Mouse (Mus musculus) ES-E14 (cell line): ENCODE data around the gene Sesn1.

Experiments used
- CHD2 ChIP-seq: IDR thresholded peaks from 2 replicates; pipeline ENCODE4 v1.6.1; 2014; ENCODE audit warnings: mild to moderate bottlenecking, low read depth, low read length, inconsistent platforms
- HCFC1 ChIP-seq: IDR thresholded peaks from 2 replicates; pipeline ENCODE4 v1.6.1; 2012; ENCODE audit warnings: low read length, inconsistent platforms, borderline replicate concordance; ENCODE audit not compliant: insufficient read depth

- no peak for TF ChIP-seq CHD2
- TF ChIP-seq HCFC1 = no peak
These were observed 98.2 kb downstream of the Sesn1 start for GRCm38 (mm10) chr10:41907950-41908349.
